Comparison of ENCODE assay signal across 9 mouse cellular contexts in genomic region chrX:143462632-143463031, GRCm38 (mm10). TPM values are rescaled to one million over a fixed set of nuclear protein-coding genes. Genes with fewer than 3 reads are reported as not detected.
DNase-seq lines count a peak whose midpoint lies in the region; ATAC-seq and TF ChIP-seq lines count a peak whose summit lies in the region.
"Had no signal": no experiment of that assay in that cellular context is flagged by ENCODE, and none has a peak within 500 bp of the region (broad histone marks: within the 10 kb centered on the region; RNA-seq: fewer than 3 reads in every experiment).

No protein-coding gene starts in this region.

- intact Hi-C loops in gastrocnemius, postnatal 36 days (cut with DNase I) = no loop called here

- ATAC-seq in hindbrain, embryonic 11.5 days (ENCODE audit: low FRiP score) = no peak
- ATAC-seq in hindbrain, embryonic 16.5 days = no peak

- peak; percentile 25 for DNase-seq in hindbrain, embryonic 11.5 days (ENCODE audit: low spot score)
- peak; percentile 1 for DNase-seq in lung, postnatal 14 days
- DNase-seq in lung, postnatal 4 days = no peak
- peak; percentile 5 for DNase-seq in right cerebral cortex, postnatal 14 days
- no peak for DNase-seq in gastrocnemius, postnatal 36 days
- DNase-seq: cerebellum, adult 9-11 months had no signal

- no peaks in the 10 kb centered on the region for H3K4me1 ChIP-seq in hindbrain, embryonic 11.5 days (replicated peaks; ENCODE audit: control insufficient read depth, insufficient read depth, low read length)
- H3K4me1 ChIP-seq in hindbrain, embryonic 16.5 days (ENCODE audit: control insufficient read depth, insufficient read depth, low read depth, low read length) = no peaks in the 10 kb centered on the region
- no peaks in the 10 kb centered on the region for H3K4me1 ChIP-seq in cortical plate, adult 2 months (ENCODE audit: control insufficient read depth, insufficient read depth, low read length)
- H3K4me1 ChIP-seq: hindbrain, embryonic 15.5 days had no signal

- H3K27ac ChIP-seq in hindbrain, embryonic 11.5 days (ENCODE audit: low read depth, low read length) = no peak overlapping the region
- H3K27ac ChIP-seq in hindbrain, embryonic 16.5 days (ENCODE audit: low read depth, low read length) = no peak overlapping the region
- no peak overlapping the region for H3K27ac ChIP-seq in cortical plate, adult 2 months (ENCODE audit: insufficient read depth, low read length)
- H3K27ac ChIP-seq: hindbrain, embryonic 15.5 days had no signal

- peak; percentile 32; the same call in 1 of the 2 replicates for TF ChIP-seq CTCF in cortical plate, adult 2 months (IDR thresholded peaks at IDR 0.05; ENCODE audit: extremely low read depth, insufficient read depth, low read length)

- no peak overlapping the region for H3K4me2 ChIP-seq in hindbrain, embryonic 11.5 days (replicated peaks; ENCODE audit: low read depth, low read length)
- H3K4me2 ChIP-seq in hindbrain, embryonic 16.5 days (ENCODE audit: low read length) = no peak overlapping the region
- H3K4me2 ChIP-seq: hindbrain, embryonic 15.5 days had no signal

- H3K36me3 ChIP-seq in hindbrain, embryonic 11.5 days (ENCODE audit: control insufficient read depth, insufficient read depth, low read length) = no peaks in the 10 kb centered on the region
- no peaks in the 10 kb centered on the region for H3K36me3 ChIP-seq in hindbrain, embryonic 16.5 days (ENCODE audit: control insufficient read depth, insufficient read depth, low read length)
- H3K36me3 ChIP-seq: hindbrain, embryonic 15.5 days had no signal

- no peak overlapping the region for H3K9ac ChIP-seq in hindbrain, embryonic 11.5 days (ENCODE audit: low read depth, low read length)
- no peak overlapping the region for H3K9ac ChIP-seq in hindbrain, embryonic 16.5 days (ENCODE audit: low read depth, low read length)
- H3K9ac ChIP-seq: hindbrain, embryonic 15.5 days had no signal

- H3K9me3 ChIP-seq in hindbrain, embryonic 11.5 days (ENCODE audit: control insufficient read depth, low read length) = no peaks in the 10 kb centered on the region
- no peaks in the 10 kb centered on the region for H3K9me3 ChIP-seq in hindbrain, embryonic 16.5 days (ENCODE audit: control insufficient read depth, low read length)
- H3K9me3 ChIP-seq: hindbrain, embryonic 15.5 days had no signal

- H3K27me3 ChIP-seq in hindbrain, embryonic 11.5 days (ENCODE audit: control insufficient read depth, insufficient read depth, low read length) = no peaks in the 10 kb centered on the region
- H3K27me3 ChIP-seq in hindbrain, embryonic 16.5 days (replicated peaks; ENCODE audit: control insufficient read depth, insufficient read depth, low read length) = no peaks in the 10 kb centered on the region
- H3K27me3 ChIP-seq: hindbrain, embryonic 15.5 days had no signal

- no peak overlapping the region for H3K4me3 ChIP-seq in hindbrain, embryonic 11.5 days (ENCODE audit: low read depth, low read length)
- H3K4me3 ChIP-seq in hindbrain, embryonic 16.5 days (ENCODE audit: low read length) = no peak overlapping the region
- H3K4me3 ChIP-seq in cortical plate, adult 2 months (ENCODE audit: insufficient read depth, low read length) = no peak overlapping the region
- H3K4me3 ChIP-seq: hindbrain, embryonic 15.5 days had no signal

- TF ChIP-seq POLR2A in cortical plate, adult 2 months (IDR thresholded peaks at IDR 0.05; ENCODE audit: extremely low read depth, insufficient read depth, low read length) = no peak

- WGBS in hindbrain, embryonic 11.5 days = 48% methylated on average over 4 of the region's 4 CpGs
- WGBS in hindbrain, embryonic 16.5 days = 38% methylated on average over 4 of the region's 4 CpGs

RNA-seq across cellular contexts. Expression of gene Pak3, which starts 55.8 kb away (rescaled TPM):
- polyA plus RNA-seq in hindbrain, embryonic 11.5 days (2014; fragmentation: Nextera tagmentation; extraction: Ambion mirVana) = 55.8 and 58.9 TPM in 2 replicates
- polyA plus RNA-seq in hindbrain, embryonic 16.5 days (2015; fragmentation: Nextera tagmentation; extraction: Ambion mirVana) = 239 and 252 TPM in 2 replicates
- 17.3 and 26.9 TPM in 2 replicates for polyA plus RNA-seq in cortical plate, adult 2 months (2012; rRNA removed)
- under 1 TPM; 0.28 to 0.37 TPM for total RNA-seq in gastrocnemius, postnatal 36 days (2021)

Comparison
In these comparisons a context has a peak if more than half of its experiments do, and no peak if none do; other contexts are left out.
1. DNase-seq: peak in hindbrain, embryonic 11.5 days (single experiment), lung, postnatal 14 days (single experiment) and right cerebral cortex, postnatal 14 days (single experiment); none in lung, postnatal 4 days (0 of 2) and gastrocnemius, postnatal 36 days (0 of 2).